Mouse (Mus musculus): ENCODE measurements around the gene Mosmo. TPM values are rescaled to one million over a fixed set of nuclear protein-coding genes. Genes with fewer than 3 reads are reported as not detected.
"Not testable (repeated sequence)": the region's sequence is repeated elsewhere in the genome, so short reads cannot be mapped to it uniquely, and the experiment has no call there.

Gene Mosmo
- total RNA-seq, 4 experiments from 2014 or later = 69.0 to 88.6 (median 73.7) TPM

DNA sequence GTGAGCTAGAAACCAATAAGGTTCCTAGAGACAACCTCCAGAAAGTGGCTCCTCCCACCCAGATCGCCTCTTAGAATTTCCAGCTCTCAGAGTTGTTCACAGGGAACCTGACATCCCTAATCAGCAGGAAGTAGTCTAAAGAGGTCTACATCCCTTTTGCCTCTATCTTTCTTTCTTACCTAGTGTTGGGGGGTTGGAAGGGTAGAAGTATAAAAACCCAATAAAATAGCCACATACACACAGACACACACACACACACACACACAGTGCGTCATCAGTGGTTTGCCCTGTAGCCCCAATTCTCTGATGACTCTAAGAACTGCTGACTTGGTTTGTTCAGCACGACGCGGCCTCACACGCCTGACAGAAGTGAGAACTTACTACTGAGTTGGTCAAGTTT lies 22.2 kb downstream of the Mosmo start:
- DNase-seq (ENCODE audit: low spot score in 2 of 2) = no peak

DNA sequence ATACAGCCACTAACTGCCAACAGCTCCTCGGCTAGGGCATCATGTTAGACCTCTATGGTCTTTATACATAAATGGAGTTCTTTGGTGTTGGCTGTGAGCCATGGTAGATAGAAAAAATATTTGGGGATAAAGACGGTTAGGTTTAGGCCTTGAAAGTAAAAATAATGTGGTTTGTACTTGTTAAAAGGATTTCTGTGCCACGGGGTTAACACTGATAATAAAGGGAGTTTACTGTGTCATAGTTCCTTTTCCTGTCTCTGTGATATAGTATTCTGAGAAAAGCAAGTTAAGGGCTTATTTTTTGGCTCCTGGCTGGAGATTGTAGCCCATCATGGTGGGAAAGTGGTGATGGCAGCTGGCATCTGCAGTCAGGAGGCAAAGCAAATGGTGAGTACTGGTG lies 26.5 kb downstream of the Mosmo start:
- no peak for DNase-seq (ENCODE audit: low spot score in 2 of 2)

DNA sequence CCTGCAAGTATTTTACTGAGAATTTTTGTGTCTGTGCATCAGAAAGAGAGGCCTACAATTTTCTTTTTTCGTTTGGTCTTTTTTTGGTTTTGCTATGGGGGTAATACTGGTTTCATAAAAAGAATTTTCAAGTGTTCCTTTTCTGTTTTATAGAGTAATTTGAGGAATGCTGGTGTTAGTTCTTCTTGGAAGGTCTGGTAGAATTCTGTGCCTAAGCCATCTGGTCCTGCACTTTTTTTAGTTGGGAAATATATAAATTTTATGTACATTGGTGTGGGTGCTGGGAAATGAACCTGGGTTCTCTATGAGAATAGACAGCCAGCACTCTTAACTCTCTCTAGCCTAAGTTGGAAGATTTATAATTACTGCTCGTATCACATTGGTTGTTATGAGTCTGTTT lies 34.7 kb downstream of the Mosmo start:
- DNase-seq (ENCODE audit: low spot score in 2 of 2) = peak in 1 of 2 experiments; percentile 24

DNA sequence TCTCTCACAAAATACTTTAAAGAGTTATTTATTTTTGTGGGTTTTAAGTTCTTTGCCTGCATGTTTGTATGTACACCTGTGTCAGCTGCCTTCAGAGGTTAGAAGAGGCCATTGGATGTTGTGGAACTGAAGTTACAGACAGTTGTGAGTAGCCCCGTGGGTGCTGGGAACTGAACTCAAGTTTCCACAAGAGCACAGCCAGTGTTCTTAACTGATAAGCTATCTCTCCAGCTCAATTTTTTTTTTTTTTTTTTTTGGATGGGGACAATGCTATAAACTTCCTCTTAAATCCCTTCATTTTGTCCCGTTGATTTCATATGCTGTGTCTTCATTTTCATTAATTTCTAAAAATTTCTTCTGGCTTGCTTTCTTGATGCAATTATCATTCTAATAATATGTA lies 35.8 kb downstream of the Mosmo start:
- DNase-seq (ENCODE audit: low spot score in 2 of 2) = no peak

DNA sequence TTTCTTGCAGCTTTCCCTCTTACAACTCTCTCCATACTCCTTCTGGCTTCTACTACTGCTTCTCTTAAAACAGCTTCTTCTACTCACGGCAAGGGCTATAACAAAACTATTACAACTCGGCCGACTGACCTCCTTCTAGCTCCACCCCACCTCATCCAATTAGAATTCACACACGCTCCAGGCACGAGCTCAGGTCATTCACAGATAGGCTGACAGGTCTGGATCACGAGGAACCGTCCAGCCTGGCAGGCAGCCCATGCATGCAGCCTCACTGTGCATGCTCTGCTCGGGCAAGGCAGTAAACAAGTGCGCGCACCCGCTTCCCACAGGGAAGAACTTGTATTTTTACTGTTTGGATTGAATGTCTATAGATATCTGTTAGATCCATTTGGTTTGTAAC lies 36.5 kb downstream of the Mosmo start:
- not testable (repeated sequence) for DNase-seq (ENCODE audit: low spot score in 2 of 2)

DNA sequence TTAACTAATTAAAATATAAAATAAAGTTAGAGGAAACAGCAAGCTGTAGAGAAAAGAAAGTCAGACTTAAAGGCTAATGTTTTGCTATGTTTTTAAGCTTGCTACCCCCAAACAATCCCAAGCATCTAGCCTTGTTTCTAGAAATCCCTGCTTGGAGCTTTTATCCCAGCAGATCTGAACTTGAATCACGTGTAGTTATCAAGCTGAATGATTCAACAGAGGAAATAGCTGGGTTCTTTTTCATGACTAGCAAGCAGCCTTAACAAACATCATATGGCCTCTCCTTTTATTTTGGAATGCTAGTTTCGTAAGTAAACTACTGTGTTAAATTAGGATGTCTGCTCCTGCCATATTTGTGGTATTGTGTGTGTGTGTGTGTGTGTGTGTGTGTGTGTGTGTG lies 39.8 kb downstream of the Mosmo start:
- no peak for DNase-seq (ENCODE audit: low spot score in 2 of 2)

DNA sequence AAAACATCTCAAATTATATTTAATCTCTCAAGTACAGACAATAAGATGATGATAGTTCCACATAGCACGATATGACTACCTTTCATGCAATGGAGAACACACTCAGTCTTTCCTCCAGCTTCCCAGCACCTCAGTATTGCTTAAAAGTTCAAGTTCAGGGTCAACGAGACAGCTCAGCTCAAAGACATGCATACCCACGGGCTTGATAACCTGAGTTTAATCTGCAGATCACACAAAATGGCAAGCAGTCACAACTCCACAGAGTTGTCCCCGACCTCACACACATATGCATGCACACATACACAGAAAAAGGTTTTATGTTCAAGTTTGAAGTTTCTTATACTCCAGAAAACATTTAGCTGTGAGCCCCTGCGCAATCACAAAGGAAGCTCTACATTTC lies 43.6 kb downstream of the Mosmo start:
- DNase-seq (ENCODE audit: low spot score in 2 of 2) = no peak

DNA sequence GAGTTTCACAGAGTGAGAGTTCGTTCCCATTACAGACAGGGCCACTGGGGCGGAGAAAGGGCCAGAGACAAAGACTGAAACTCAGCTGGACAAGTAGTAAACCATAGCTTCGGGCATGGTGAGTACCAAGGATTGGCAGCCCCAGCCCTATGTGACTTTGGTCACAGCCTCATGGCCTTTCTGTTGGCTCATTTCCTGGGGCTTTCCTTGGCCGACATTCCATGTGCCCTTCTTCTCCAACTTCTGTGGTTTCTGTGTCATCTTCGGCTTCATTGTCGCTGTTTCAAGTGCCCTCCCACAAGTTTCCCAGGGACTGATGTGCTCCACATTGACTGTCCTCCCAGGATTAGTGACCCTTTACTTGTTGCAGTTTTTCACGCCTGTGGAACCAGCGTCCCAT lies 44.0 kb downstream of the Mosmo start:
- DNase-seq (ENCODE audit: low spot score in 2 of 2) = no peak

DNA sequence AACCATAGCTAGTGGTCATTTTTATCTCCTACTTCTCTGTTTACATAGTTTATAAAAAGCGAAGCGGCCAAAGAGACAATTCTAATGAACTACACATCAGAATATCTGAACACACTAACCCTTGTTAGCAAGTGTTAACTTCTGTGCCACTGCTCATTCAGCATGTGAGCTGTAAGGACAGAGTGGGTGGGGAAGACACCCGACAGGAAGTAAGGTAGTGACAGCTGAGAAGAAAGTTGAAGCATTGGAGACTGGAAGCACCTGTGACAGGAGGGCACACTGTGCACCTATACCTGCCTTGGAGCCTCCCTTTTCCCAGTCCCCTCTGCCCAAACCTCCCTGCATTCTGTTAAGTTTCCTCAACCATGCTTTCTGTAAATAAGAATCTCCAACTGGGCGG lies 44.6 kb downstream of the Mosmo start:
- DNase-seq (ENCODE audit: low spot score in 2 of 2) = no peak

DNA sequence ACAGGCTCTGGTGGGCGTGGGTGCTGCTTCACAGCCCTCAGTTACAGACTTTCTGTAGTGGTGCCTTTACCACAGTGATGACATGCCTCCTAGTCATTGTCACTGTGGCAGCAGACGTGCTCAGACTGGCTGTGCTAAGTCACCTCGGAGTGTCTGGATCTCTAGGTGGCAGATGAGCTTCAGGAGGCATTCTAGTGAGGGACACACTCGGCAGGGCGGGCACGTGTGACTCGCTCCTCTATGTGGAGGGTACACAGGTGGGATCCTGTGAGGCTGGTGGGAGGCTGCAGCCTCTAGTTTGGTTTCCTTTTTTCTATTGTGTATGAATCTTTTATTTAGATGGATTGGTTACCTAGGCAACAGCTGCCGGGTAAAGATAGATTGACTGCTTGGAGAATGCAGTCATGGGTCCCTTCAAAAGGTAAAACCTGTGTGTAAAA lies 45.4 kb downstream of the Mosmo start:
- DNase-seq (ENCODE audit: low spot score in 2 of 2) = peak in 1 of 2 experiments; percentile 47

DNA sequence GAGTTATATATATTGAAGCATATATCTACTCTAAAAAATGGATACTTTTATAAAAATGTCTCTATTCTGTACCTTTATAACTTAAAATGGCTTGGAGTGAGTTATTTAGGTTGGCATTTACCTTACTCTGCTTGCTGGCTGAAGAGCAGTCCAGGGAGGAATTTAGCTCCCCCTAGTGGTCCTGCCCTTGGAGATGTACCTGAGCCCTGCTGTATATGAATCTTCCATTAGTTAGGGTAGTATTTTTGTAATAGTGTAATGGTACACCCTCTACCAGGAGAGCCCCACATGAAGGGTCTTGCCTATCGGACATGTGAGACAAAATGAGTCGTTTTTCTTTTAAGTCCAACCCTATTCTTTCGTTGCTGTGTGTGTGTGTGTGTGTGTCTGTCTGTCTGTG lies 50.2 kb downstream of the Mosmo start:
- no peak for DNase-seq (ENCODE audit: low spot score in 2 of 2)

DNA sequence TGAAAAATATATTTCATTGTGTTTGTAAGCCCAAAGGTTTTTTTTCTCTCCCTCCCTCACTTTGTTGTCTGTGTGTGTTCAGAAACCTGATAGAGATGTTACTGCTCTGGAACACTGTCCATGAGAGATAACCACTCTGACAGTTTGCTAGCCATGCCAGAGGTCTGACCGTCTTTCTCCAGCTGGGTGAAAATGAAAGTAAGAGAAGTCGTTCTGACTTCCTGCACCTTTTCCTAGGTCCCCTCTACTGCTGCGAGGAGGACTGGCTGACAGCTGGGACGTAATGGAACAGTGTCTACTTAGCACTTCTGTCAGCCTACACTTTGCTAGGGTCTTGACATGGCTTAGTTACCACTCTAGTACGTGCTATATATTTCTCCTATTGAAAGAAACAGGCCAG lies 52.2 kb downstream of the Mosmo start:
- no peak for DNase-seq (ENCODE audit: low spot score in 2 of 2)

DNA sequence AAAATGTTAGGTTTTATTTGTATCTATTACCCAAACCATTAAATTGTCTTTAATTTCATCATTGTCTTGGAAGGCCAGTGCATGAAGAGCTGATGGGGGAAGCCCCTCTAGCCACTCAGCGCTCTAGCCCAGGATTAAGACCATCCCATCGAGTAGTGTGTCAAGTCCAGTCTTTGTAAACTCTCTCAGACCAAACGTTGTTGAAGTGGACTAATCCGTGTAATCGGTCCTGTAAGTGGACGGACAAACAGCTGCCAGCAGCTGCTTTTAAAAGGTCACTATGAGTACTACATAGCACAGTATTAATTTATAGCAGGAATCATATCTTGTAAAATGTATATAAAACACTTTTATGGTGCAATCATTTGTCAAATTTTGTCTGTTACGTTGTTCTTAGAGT lies 55.5 kb downstream of the Mosmo start:
- no peak for DNase-seq (ENCODE audit: low spot score in 2 of 2)

DNA sequence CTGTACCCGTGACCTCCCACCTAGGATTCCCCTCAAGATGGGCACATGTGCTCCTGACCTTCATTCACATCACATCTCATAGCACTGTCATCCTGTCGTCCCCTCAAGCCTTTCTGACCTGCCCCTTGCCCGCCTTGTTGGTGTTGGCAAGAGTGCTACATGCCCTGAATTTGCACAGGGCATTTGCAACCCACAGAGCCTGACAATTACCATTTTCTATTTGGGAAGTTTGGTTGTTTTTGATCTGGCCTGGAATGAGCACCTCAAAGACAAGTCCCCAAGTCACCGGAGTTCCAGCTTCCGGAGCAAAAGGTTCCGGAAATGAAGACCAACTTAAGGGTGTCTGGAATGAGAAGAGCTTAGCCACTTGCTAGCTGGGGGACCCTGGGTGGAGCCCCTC lies 61.6 kb downstream of the Mosmo start, which contains the start of gene Vwa3a:
TSS of gene Vwa3a (plus strand) at position 301 of the 400 bp plus-strand sequence.
- no peak for DNase-seq (ENCODE audit: low spot score in 2 of 2)

DNA sequence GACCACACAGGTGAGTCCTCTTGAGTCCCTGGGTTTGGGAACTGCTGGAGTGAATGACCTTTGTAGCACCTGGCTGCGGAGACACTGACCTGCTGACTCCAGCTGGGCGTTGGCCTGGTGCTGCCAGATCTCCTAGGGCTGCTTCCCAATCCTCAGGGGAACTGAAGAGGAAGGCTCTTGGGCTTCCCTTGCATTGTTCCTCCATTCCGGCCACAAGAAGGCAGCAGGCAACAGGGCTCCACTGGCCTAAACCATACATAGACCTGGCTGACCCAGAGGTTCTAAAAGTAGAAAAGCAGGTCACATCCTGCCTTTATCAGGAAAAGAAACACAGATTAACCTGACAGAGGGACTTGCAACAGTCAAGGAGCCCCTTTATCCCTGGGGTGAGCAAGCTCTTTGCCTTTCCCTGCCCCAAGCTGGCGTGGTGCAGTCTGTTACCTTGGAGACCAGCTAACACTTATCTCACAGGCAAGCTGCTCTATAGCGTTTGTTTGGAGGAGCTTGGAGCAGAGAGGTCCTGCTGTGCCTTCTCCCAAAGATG lies 62.2 kb downstream of the Mosmo start:
- DNase-seq (ENCODE audit: low spot score in 2 of 2) = peak in 1 of 2 experiments; percentile 41

DNA sequence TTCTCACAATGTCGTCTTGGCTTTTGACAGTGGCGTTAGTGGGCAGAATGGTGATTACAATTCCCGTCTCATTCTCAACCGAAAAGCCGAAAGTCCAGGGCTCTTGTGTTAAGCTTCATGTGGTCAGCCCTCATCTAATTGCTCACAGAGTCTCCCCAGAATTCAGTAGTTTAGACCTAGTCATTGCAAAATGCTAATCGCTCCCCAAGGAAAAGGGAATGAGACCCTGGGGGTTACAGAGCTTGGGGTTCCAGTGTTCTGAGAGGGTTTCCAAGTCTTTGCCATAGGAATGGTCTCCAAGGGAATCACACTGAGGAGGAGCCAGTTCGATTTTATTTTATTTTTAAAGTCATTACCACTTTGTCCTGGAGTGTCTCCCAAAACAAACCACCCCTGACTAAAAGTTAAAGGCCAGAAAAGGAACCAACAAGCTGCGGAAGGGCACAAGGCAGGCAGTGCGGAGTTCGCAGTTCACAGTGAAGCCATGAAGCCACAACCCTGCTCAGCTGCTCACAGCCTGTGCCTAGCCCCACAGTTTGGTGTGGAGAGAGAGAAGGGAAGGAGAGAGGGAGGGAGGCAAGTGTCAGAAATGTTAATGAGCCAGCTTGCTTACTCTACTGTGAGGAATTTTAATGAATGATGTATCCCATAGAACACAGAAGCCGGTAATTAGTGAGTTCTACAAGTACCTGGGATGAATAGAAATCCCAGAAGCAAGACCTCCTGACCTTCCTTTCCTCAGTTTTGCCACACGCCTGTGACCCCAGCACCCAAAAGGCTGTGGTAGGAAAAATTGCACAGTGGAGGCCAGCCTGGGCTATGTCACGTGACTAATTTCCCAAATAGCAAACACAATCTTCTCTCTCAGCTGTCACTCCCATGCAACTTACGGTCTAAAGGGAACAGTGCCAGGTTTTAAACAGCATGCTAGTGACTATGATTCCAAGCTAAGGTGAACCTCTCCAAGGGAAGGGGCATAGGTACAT lies 66.2 kb downstream of the Mosmo start:
- DNase-seq (ENCODE audit: low spot score in 2 of 2) = no peak

DNA sequence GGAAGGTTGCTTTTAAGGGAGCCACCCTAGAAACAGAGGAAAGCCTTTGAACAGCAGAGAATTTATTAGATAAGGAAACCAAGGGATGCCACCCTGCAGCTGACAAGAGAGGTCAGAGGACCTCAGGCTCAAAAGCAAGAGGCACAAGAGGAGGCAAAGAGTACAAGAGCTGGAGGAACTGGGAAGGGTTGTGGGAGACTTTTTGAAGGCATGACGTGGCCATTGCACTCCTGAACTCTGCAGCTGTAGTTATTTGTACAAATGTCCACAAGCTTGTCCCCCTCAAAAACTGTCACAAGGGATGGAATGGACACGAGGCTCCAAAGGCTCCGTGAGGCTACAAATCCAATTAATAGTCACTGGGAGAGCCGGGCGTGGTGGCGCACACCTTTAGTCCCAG lies 67.2 kb downstream of the Mosmo start:
- no peak for DNase-seq (ENCODE audit: low spot score in 2 of 2)

DNA sequence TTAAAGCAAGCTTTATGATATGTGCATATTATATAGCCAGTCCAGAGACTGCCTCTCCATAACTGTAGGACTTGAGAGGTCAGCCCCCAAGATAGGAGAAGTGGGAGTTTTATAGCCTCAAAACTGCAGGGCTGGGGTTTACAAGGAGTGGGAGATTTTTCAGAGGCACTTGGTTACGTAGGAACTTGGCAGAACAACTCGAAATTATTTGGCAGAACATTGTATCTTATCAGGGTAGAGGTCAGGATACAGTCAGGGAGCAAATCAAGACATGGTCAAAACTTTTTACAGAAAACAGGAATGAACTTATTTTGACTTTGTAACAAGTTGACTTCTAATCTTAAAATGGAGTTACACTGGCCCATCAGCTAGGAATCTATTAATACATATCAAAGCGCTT lies 68.6 kb downstream of the Mosmo start:
- DNase-seq (ENCODE audit: low spot score in 2 of 2) = no peak

DNA sequence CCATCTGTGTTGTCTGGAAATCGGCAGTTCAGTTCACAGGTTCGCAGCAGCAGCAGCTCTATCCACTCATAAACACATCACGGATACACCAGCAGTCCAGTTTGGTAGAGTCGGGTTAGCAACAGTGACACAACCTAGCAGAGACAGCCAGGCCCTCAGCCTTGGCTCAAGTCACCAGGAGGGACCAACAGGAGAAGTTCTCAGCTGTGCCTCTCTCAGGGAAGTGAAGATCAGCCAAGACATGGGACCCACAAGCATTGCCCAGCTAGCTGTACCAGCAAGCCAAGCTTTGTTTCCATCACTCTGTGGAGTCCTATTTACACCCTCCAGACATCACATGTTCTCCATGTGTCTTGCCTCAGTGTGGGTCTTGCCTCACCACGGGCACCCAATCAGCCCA lies 69.4 kb downstream of the Mosmo start:
- DNase-seq (ENCODE audit: low spot score in 2 of 2) = no peak

DNA sequence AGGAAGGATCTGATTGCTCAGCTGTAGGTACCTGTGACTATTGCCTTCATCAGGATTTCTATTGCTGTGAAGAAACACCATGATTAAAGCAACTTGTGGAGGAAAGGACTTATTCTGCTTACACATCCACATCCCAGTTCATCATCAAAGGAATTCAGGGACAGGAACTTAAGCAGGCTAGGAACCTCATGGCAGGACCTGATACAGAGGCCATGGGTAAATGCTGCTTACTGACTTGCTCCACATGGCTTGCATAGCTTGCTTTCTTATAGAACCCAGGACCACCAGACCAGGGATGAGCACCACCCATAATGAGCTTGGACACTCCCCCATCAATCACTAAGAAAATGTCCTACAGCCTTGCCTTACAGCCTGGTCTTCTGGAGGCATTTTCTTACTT lies 71.1 kb downstream of the Mosmo start:
- DNase-seq (ENCODE audit: low spot score in 2 of 2) = no peak

DNA sequence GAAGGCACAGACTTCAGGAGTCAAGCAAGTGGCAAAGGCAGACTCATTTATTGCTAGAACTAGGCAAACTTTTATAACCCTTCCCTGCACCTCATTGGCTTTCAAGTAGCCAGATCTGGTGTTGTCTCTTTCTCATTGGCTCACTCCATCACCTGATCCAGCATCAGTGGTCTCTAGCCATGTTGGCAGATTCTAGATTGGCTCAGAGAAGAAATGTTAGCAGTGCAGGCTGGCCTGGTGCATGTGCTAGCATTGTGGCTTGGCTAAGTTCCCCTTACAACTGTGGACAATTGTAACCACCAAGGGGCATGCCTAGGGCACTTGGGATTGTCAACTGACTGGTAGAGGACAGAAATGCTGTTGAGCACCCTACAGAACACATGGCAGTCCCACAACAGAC lies 73.9 kb downstream of the Mosmo start:
- DNase-seq (ENCODE audit: low spot score in 2 of 2) = no peak

DNA sequence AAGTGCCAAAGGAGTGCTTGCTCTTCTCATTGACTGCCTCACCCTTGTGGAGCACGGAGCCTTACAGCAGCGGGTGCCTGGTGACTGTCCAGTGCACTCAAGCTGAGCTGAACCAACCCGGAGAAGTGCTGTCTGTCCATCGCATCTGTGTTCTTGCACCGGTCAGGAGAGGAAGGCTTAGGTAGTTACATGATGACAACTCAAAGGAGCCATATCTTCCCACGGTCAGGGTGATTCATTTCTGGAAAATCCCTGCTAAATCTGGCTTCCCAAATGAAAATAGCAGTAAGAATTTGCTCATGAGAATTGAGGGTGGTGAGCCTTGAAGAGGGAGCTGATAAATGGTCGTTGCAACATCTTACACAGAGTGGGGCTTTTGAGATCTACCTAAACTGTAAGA lies 74.5 kb downstream of the Mosmo start:
- DNase-seq (ENCODE audit: low spot score in 2 of 2) = peak in 1 of 2 experiments; percentile 35

DNA sequence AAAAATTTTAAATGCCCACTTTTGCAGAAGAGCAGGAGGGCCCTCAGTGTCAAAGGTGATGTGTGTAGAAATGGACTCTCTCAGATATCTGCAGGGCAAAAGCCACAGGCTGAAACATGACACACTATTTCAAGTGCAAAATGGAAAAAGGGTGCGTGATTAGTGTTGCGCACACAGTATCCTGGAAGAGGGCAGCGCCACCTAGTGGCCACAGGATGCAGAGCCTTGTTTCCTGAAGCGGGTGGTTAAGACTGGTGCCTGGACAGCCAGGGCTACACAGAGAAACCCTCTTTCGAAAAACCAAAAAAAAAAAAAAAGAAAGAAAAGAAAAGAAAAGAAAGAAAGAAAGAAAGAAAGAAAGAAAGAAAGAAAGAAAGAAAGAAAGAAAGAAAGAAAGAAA lies 77.3 kb downstream of the Mosmo start:
- peak; percentile 39 to 75 for DNase-seq (ENCODE audit: low spot score in 2 of 2)
